Mouse (Mus musculus) limb, embryonic 12.5 days (tissue): ENCODE results near the gene Iqcd. TPM values are rescaled to one million over a fixed set of nuclear protein-coding genes. Genes with fewer than 3 reads are reported as not detected.

Experiments
- ATAC-seq: fragments of 200-750 bp; cut with Nextera tagmentation; 2 replicates; pipeline ENCODE4 v1.8.0; 2017; ENCODE audit warnings: low read depth, moderate TSS enrichment; ENCODE audit not compliant: insufficient number of reproducible peaks, insufficient read depth, low FRiP score, low TSS enrichment
- H3K27ac ChIP-seq: fragments of 300-500 bp; sonication (generic); 2 replicates; pipeline ENCODE4 v1.5.1; 2016; ENCODE audit warnings: mild to moderate bottlenecking, moderate library complexity
- H3K27me3 ChIP-seq: fragments of 300-500 bp; sonication (generic); 2 replicates; pipeline ENCODE4 v1.6.1; 2016; ENCODE audit warnings: mild to moderate bottlenecking, moderate library complexity
- H3K36me3 ChIP-seq: fragments of 300-500 bp; sonication (generic); 2 replicates; pipeline ENCODE4 v1.6.1; 2016; ENCODE audit warnings: mild to moderate bottlenecking, moderate library complexity
- H3K4me1 ChIP-seq: fragments of 300-500 bp; sonication (generic); replicated peaks from 2 replicates; pipeline ENCODE4 v1.6.1; 2016
- H3K4me2 ChIP-seq: fragments of 300-500 bp; sonication (generic); 2 replicates; pipeline ENCODE4 v1.6.1; 2016; ENCODE audit warnings: mild to moderate bottlenecking, moderate library complexity
- H3K4me3 ChIP-seq: fragments of 300-500 bp; sonication (generic); replicated peaks from 2 replicates; pipeline ENCODE4 v1.5.1; 2016; ENCODE audit warnings: mild to moderate bottlenecking
- H3K9ac ChIP-seq: fragments of 300-500 bp; sonication (generic); replicated peaks from 2 replicates; pipeline ENCODE4 v1.6.1; 2016; ENCODE audit warnings: mild to moderate bottlenecking, moderate library complexity
- H3K9me3 ChIP-seq: fragments of 300-500 bp; sonication (generic); 2 replicates; pipeline ENCODE4 v1.6.1; 2016; ENCODE audit warnings: mild to moderate bottlenecking, moderate library complexity
- WGBS: fragments of 180-500 bp; shearing (Covaris S2); methylation state at CpG from one replicate; pipeline ENCODE4 v1.1.7; 2016; 5-methylcytosine and 5-hydroxymethylcytosine counted together
- polyA plus RNA-seq: library from polyadenylated mRNA; unstranded; fragments of >200 nt; fragmentation: Nextera tagmentation; extraction: Ambion mirVana; gene quantifications from 2 replicates; pipeline ENCODE4 v1.2.1, GENCODE M21; 2016

The Iqcd gene
- polyA plus RNA-seq, 1 experiment from 2014 or later, result 0.64 TPM

- Histone ChIP-seq H3K36me3 (peaks cover 21% of the 10 kb centered on the region), H3K4me2 (peak overlapping the region; percentile 67), H3K27me3 (no peaks in the 10 kb centered on the region), H3K9me3 (no peaks in the 10 kb centered on the region), H3K9ac (peak overlapping the region; percentile 40; the same call in 1 of the 2 replicates), H3K4me3 (peak overlapping the region; percentile 35), H3K27ac (no peak overlapping the region), H3K4me1 (0 out of 2 replicates have a peak, but pooled peaks cover 5% of the 10 kb centered on the region)
- 4% methylated on average over 6 of the region's 6 CpGs for WGBS
- no peak for ATAC-seq
Measured at GRCm38 (mm10) chr5:120604839-120605238, 16.0 kb downstream of the Iqcd start.

- peak overlapping the region; percentile 67 for H3K4me2 ChIP-seq
- no peaks in the 10 kb centered on the region for H3K9me3 ChIP-seq
- peak overlapping the region; percentile 40; the same call in 1 of the 2 replicates for H3K9ac ChIP-seq
- H3K4me1 ChIP-seq, result 0 out of 2 replicates have a peak, but pooled peaks cover 5% of the 10 kb centered on the region
- H3K36me3 ChIP-seq, result peaks cover 24% of the 10 kb centered on the region
- peak overlapping the region; percentile 35 for H3K4me3 ChIP-seq
- under 1% methylated on average over 9 of the region's 10 CpGs for WGBS
- no peak for ATAC-seq
- H3K27me3 ChIP-seq, result no peaks in the 10 kb centered on the region
- H3K27ac ChIP-seq, result 0 out of 2 replicates have a peak overlapping the region, but pooled peaks have one; percentile 29
Measured at GRCm38 (mm10) chr5:120605241-120605661, 16.4 kb downstream of the Iqcd start.

- H3K9me3 ChIP-seq, result no peaks in the 10 kb centered on the region
- H3K36me3 ChIP-seq, result peaks cover 24% of the 10 kb centered on the region
- no peak overlapping the region for H3K27ac ChIP-seq
- ATAC-seq, result peak; percentile 54; the same call in 1 of the 2 replicates
- H3K9ac ChIP-seq, result peak overlapping the region; percentile 40; the same call in 1 of the 2 replicates
- 0 out of 2 replicates have a peak, but pooled peaks cover 5% of the 10 kb centered on the region for H3K4me1 ChIP-seq
- no peaks in the 10 kb centered on the region for H3K27me3 ChIP-seq
- peak overlapping the region; percentile 35 for H3K4me3 ChIP-seq
- H3K4me2 ChIP-seq, result peak overlapping the region; percentile 67
- WGBS, result 1% methylated on average over 7 of the region's 8 CpGs
Measured at GRCm38 (mm10) chr5:120605688-120606087, 16.9 kb downstream of the Iqcd start.

GRCm38 (mm10) chr5:120606590-120607200 is 17.9 kb downstream of the Iqcd start:
- Histone ChIP-seq H3K4me2 (no peak overlapping the region), H3K4me3 (no peak overlapping the region), H3K36me3 (peaks cover 24% of the 10 kb centered on the region), H3K27me3 (no peaks in the 10 kb centered on the region), H3K4me1 (peaks cover 14% of the 10 kb centered on the region), H3K9me3 (no peaks in the 10 kb centered on the region), H3K27ac (no peak overlapping the region), H3K9ac (no peak overlapping the region)
- WGBS, result 64% methylated on average over 25 of the region's 25 CpGs
- no peak for ATAC-seq

- WGBS, result 78% methylated on average over 3 of the region's 3 CpGs
Measured at GRCm38 (mm10) chr5:120607335-120607734, 18.5 kb downstream of the Iqcd start.

GRCm38 (mm10) chr5:120609246-120609775 is 20.5 kb downstream of the Iqcd start:
- no peak overlapping the region for H3K9ac ChIP-seq
- no peaks in the 10 kb centered on the region for H3K27me3 ChIP-seq

More at GRCm38 (mm10) chr5:120607335-120607734, 18.5 kb downstream of the Iqcd start:
- Histone ChIP-seq H3K9ac (no peak overlapping the region), H3K9me3 (no peaks in the 10 kb centered on the region), H3K27ac (no peak overlapping the region), H3K4me2 (no peak overlapping the region), H3K27me3 (no peaks in the 10 kb centered on the region), H3K36me3 (peaks cover 24% of the 10 kb centered on the region), H3K4me1 (peaks cover 14% of the 10 kb centered on the region), H3K4me3 (no peak overlapping the region)
- no peak for ATAC-seq

GRCm38 (mm10) chr5:120610906-120611305 is 22.1 kb downstream of the Iqcd start:
- Histone ChIP-seq H3K36me3 (peaks cover 37% of the 10 kb centered on the region), H3K9ac (peak overlapping the region; percentile 58), H3K27ac (no peak overlapping the region), H3K4me1 (peaks cover 16% of the 10 kb centered on the region), H3K4me3 (no peak overlapping the region), H3K9me3 (peaks cover 5% of the 10 kb centered on the region; the same call in 1 of the 2 replicates), H3K4me2 (peak overlapping the region; percentile 79), H3K27me3 (no peaks in the 10 kb centered on the region)
- no peak for ATAC-seq
- 93% methylated on average over 5 of the region's 5 CpGs for WGBS

More at GRCm38 (mm10) chr5:120609246-120609775, 20.5 kb downstream of the Iqcd start:
- H3K27ac ChIP-seq, result no peak overlapping the region
- ATAC-seq, result no peak
- H3K4me3 ChIP-seq, result no peak overlapping the region
- H3K36me3 ChIP-seq, result peaks cover 24% of the 10 kb centered on the region
- WGBS, result 86% methylated on average over 16 of the region's 16 CpGs
- no peak overlapping the region for H3K4me2 ChIP-seq
- no peaks in the 10 kb centered on the region for H3K9me3 ChIP-seq
- peaks cover 20% of the 10 kb centered on the region for H3K4me1 ChIP-seq

GRCm38 (mm10) chr5:120611416-120611815 is 22.6 kb downstream of the Iqcd start:
- no peak overlapping the region for H3K27ac ChIP-seq
- WGBS, result 60% methylated on average over 8 of the region's 8 CpGs
- ATAC-seq, result no peak

GRCm38 (mm10) chr5:120612442-120612821 is 23.6 kb downstream of the Iqcd start, which contains the start of the genes Rita1 and Ddx54:
Gene Rita1, minus strand, starts transcription at chr5:120612589.
Gene Ddx54, plus strand, starts transcription at chr5:120612739.
- under 1% methylated on average over 22 of the region's 22 CpGs for WGBS
- Histone ChIP-seq H3K4me1 (peaks cover 16% of the 10 kb centered on the region), H3K4me2 (peak within 1 kb of the TSS; percentile 86), H3K27me3 (no peaks in the 10 kb centered on the region), H3K27ac (peak within 1 kb of the TSS; percentile 82), H3K36me3 (peaks cover 48% of the 10 kb centered on the region), H3K9ac (peak within 1 kb of the TSS; percentile 66), H3K9me3 (peaks cover 8% of the 10 kb centered on the region; the same call in 1 of the 2 replicates), H3K4me3 (peak within 1 kb of the TSS; percentile 60)
- ATAC-seq, result peak; percentile 82

More at GRCm38 (mm10) chr5:120611416-120611815, 22.6 kb downstream of the Iqcd start:
- Histone ChIP-seq H3K4me3 (peak overlapping the region; percentile 60), H3K9ac (peak overlapping the region; percentile 58), H3K9me3 (peaks cover 8% of the 10 kb centered on the region; the same call in 1 of the 2 replicates), H3K4me2 (peak overlapping the region; percentile 79), H3K4me1 (peaks cover 16% of the 10 kb centered on the region), H3K36me3 (peaks cover 40% of the 10 kb centered on the region), H3K27me3 (no peaks in the 10 kb centered on the region)

- ATAC-seq, result peak; percentile 91
- H3K9ac ChIP-seq, result peak overlapping the region; percentile 66
- peak overlapping the region; percentile 60 for H3K4me3 ChIP-seq
- peak overlapping the region; percentile 82 for H3K27ac ChIP-seq
- H3K4me2 ChIP-seq, result peak overlapping the region; percentile 86
- no peaks in the 10 kb centered on the region for H3K27me3 ChIP-seq
- H3K4me1 ChIP-seq, result peaks cover 16% of the 10 kb centered on the region
- peaks cover 8% of the 10 kb centered on the region; the same call in 1 of the 2 replicates for H3K9me3 ChIP-seq
- WGBS, result under 1% methylated on average over 69 of the region's 69 CpGs
- H3K36me3 ChIP-seq, result peaks cover 52% of the 10 kb centered on the region
Measured at GRCm38 (mm10) chr5:120612822-120613604, 24.2 kb downstream of the Iqcd start.
